Mouse (Mus musculus) stomach, postnatal 0 days (tissue): ENCODE data around the gene Hmx3.
A peak's percentile ranks its signal among the peaks of the same experiment; 100 is the strongest.

ENCODE experiments used
- CTCF ChIP-seq: IDR thresholded peaks from 2 replicates; pipeline ENCODE4 v1.5.1; 2016; ENCODE audit warnings: antibody characterized with exemption, low read depth, mild to moderate bottlenecking, moderate library complexity
- EP300 ChIP-seq: optimal IDR thresholded peaks from 2 replicates; pipeline ENCODE3; 2016; ENCODE audit warnings: antibody characterized with exemption

DNA sequence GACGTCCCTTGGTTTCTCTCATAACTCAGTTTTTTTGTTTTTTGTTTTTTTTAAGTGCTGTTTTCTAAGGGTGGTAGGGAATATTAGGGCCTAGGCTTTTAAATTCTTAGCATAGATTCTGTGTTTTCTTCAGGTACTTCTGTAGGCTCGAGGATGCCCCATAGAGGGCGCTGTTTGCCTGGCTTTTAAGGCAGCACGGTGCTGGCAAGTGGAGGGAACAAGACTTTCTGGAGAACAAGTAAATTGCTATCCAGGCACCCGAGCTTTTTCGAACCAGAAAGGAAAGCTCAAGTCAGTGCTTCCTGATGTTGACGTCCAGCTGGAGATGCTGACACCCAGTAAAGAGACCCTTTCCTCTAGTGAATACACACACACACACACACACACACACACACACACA lies 2.7 kb upstream of the Hmx3 start:
- TF ChIP-seq CTCF (peak; percentile 93), EP300 (no peak)
